Mouse (Mus musculus): ENCODE data around the gene Gm26566. TPM values are rescaled to one million over a fixed set of nuclear protein-coding genes. Genes with fewer than 3 reads are reported as not detected.

The Gm26566 gene
- polyA plus RNA-seq, 1 experiment: 1.2 TPM

DNA sequence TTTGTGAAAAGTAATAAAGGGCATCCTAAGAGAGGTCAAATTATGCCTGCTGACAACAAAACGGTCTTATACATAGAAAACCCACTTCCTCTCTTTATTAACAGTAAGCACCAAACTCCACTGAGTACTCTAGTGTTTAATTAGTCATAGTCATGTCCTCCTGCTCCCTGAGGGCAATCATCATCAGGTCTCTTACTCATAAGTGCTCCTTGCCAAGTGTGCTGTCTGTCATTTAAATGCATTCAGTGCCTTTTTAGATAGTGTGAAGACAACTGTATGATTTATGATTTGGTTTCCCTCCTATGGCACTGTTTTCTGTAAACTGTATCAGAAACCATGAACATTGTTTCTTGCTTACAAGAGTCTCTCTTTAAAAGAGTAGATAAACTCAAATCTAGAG, 7.3 kb upstream of the Gm26566 start:
- Histone ChIP-seq H3K27ac (ENCODE audit: insufficient read depth, low read length) (no peak overlapping the region), H3K4me3 (replicated peaks; ENCODE audit: insufficient read depth, low read depth, low read length) (no peak overlapping the region), H3K4me1 (ENCODE audit: control insufficient read depth, insufficient read depth, low read length) (no peaks in the 10 kb centered on the region; the same call in 1 of the 2 replicates), H3K27me3 (ENCODE audit: control insufficient read depth, insufficient read depth, low read length) (no peaks in the 10 kb centered on the region)
- DNase-seq: peak in 1 of 2 experiments; percentile 13
- 72% methylated on average over 1 of the region's 1 CpGs for WGBS
- no peak for TF ChIP-seq CTCF (IDR thresholded peaks at IDR 0.05; ENCODE audit: borderline replicate concordance, insufficient read depth, low read depth, low read length)
- no peak for TF ChIP-seq POLR2A (IDR thresholded peaks at IDR 0.05; ENCODE audit: borderline replicate concordance, insufficient read depth, low read length)

DNA sequence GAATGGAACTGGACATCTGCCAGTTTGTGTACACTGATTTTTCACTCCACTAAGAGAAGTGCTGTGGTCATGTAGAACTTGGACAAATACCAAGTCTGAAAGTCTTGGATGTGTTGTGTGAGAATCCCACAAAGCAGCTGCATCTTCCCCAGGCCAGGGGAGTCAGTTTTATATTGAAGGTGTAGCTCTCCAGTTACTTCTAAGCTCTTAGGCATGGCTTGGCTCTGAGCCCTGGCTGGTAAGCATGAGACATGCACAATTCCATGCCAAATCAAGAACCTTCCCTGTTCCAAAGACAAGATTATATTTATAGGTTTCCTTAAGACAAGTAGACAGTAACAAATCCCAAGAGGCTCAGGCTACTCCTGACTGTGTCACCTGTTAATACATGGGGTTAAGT, 6.5 kb upstream of the Gm26566 start:
- Histone ChIP-seq H3K4me3 (replicated peaks; ENCODE audit: insufficient read depth, low read depth, low read length) (no peak overlapping the region), H3K4me1 (ENCODE audit: control insufficient read depth, insufficient read depth, low read length) (no peaks in the 10 kb centered on the region; the same call in 1 of the 2 replicates), H3K27ac (ENCODE audit: insufficient read depth, low read length) (no peak overlapping the region), H3K27me3 (ENCODE audit: control insufficient read depth, insufficient read depth, low read length) (no peaks in the 10 kb centered on the region)
- peak; percentile 25 to 26 for DNase-seq
- no peak for TF ChIP-seq POLR2A (IDR thresholded peaks at IDR 0.05; ENCODE audit: borderline replicate concordance, insufficient read depth, low read length)
- no peak for TF ChIP-seq CTCF (IDR thresholded peaks at IDR 0.05; ENCODE audit: borderline replicate concordance, insufficient read depth, low read depth, low read length)

DNA sequence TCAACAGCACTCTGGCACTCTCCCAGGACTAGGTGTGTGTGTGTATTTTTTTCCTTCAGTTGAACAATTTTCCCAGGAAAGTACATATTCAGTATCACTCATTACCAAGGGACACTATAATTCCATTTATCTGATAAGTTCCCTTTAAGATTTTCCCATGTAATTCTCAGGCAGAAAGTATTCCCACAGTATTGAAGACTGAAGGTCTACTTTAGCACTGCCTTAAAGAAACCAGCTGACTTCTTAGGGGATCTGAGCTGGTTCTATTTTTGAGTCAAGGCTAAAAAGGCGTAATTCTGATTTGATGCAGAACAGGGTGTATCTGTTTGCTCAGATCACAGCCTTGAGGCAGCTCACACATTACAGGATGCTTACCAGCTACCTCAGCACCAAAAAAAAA, 2.9 kb upstream of the Gm26566 start:
- no peak for TF ChIP-seq CTCF (IDR thresholded peaks at IDR 0.05; ENCODE audit: borderline replicate concordance, insufficient read depth, low read depth, low read length)
- TF ChIP-seq POLR2A (IDR thresholded peaks at IDR 0.05; ENCODE audit: borderline replicate concordance, insufficient read depth, low read length): no peak
- WGBS: 3% methylated on average over 1 of the region's 1 CpGs
- no peaks in the 10 kb centered on the region; the same call in 1 of the 2 replicates for H3K4me1 ChIP-seq (ENCODE audit: control insufficient read depth, insufficient read depth, low read length)

DNA sequence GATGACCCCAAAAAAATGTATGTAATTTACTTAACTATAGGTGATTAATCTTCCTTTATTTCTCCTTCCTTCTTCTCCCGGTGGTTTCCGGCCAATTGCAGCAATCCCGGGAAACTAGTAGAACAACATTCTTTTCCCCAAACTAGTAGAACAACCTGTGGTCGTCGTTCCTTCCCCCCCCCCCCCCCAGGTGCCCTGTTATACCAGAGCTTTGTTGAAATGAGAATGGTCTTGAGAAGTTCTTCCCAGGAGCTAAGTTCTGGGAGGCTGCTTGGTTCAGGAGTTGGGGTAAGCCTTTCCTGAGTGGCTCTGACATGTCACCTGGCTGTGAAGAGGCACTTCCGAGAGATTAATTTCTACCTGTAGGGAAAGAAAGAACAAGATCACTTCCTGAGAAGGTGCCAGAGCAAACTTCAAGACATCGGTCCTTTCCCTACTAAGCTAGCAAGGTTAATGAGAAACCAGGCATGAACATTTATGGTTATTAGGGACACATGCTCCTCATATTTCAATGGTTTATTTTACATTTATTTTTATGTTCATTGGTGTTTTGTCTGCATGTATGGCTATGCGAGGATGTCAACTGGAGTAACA, 2.0 kb downstream of the Gm26566 start:
- Histone ChIP-seq H3K27ac (ENCODE audit: insufficient read depth, low read length) (no peak overlapping the region), H3K4me1 (ENCODE audit: control insufficient read depth, insufficient read depth, low read length) (no peaks in the 10 kb centered on the region), H3K27me3 (ENCODE audit: control insufficient read depth, insufficient read depth, low read length) (no peaks in the 10 kb centered on the region), H3K4me3 (replicated peaks; ENCODE audit: insufficient read depth, low read depth, low read length) (no peak overlapping the region)
- WGBS: 69% methylated on average over 8 of the region's 8 CpGs
- TF ChIP-seq CTCF (IDR thresholded peaks at IDR 0.05; ENCODE audit: borderline replicate concordance, insufficient read depth, low read depth, low read length): no peak
- TF ChIP-seq POLR2A (IDR thresholded peaks at IDR 0.05; ENCODE audit: borderline replicate concordance, insufficient read depth, low read length): no peak
- no peak for DNase-seq

More for the DNA sequence above, 2.9 kb upstream of the Gm26566 start:
- H3K27me3 ChIP-seq (ENCODE audit: control insufficient read depth, insufficient read depth, low read length): no peaks in the 10 kb centered on the region
- H3K27ac ChIP-seq (ENCODE audit: insufficient read depth, low read length): no peak overlapping the region
- DNase-seq: no peak
- H3K4me3 ChIP-seq (replicated peaks; ENCODE audit: insufficient read depth, low read depth, low read length): peak overlapping the region; percentile 26

DNA sequence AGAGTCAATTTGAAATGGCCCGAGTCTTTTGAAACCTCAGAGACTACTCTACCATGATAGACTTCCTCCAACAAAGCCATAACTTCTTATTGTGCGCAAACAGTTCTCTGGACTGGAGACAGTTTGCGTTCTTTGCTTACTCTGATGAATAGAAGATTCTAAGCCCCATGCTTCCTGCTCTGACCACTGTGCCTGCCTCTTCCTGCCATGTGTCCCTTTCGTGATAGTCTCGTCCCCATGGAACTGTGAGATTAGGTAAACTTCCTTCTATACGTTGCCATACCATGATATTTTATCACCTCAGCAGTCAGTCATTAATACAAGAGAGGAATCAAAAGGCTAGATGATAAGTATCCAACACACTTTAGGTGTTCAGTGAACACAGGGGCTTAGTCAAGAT, 5.1 kb downstream of the Gm26566 start:
- TF ChIP-seq CTCF (IDR thresholded peaks at IDR 0.05; ENCODE audit: borderline replicate concordance, insufficient read depth, low read depth, low read length) (no peak), POLR2A (IDR thresholded peaks at IDR 0.05; ENCODE audit: borderline replicate concordance, insufficient read depth, low read length) (no peak)
- H3K27ac ChIP-seq (ENCODE audit: insufficient read depth, low read length): no peak overlapping the region
- no peaks in the 10 kb centered on the region for H3K4me1 ChIP-seq (ENCODE audit: control insufficient read depth, insufficient read depth, low read length)
- 88% methylated on average over 6 of the region's 6 CpGs for WGBS
- H3K4me3 ChIP-seq (replicated peaks; ENCODE audit: insufficient read depth, low read depth, low read length): no peak overlapping the region
- H3K27me3 ChIP-seq (ENCODE audit: control insufficient read depth, insufficient read depth, low read length): no peaks in the 10 kb centered on the region
- DNase-seq: no peak

DNA sequence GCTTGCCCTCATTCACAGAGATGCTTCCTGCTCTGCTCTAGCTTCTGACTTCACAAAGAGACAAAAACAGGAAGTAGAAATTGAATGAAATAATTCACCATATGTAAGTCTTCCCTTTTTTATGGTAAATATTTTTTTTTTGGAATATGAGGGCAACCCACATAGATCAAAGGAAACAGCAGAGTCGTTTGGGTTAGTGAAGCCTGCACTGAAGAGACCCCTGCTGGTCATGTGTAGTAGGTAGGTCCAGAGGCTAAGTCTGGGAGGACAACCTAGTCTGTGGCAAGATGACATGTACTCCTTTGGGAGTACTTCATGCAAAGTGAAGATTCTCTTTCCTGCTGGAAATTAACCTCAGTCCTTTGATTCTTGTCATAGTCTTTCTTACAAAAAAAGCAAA, 5.7 kb downstream of the Gm26566 start:
- DNase-seq: no peak

DNA sequence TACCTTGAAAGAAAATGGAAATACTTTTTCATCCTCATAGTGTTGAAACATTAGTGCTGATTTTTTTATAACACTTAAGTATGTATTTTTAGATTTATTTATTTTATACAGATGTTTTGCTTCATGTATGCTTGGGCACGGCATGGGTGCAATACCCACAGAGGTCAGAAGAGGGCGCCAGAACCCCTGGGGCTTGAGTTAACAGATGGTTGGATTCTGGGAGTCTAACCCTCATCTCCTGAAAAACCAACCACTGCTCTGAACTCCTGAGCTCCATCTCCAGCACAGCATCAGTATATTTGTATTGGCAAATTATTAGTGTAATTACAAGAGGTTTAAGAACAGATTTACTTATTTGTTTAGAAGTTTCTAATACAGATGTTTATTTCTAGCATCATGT, 16.9 kb downstream of the Gm26566 start:
- Histone ChIP-seq H3K4me3 (replicated peaks; ENCODE audit: insufficient read depth, low read depth, low read length) (no peak overlapping the region), H3K27ac (ENCODE audit: insufficient read depth, low read length) (no peak overlapping the region), H3K27me3 (ENCODE audit: control insufficient read depth, insufficient read depth, low read length) (no peaks in the 10 kb centered on the region), H3K4me1 (ENCODE audit: control insufficient read depth, insufficient read depth, low read length) (no peaks in the 10 kb centered on the region)
- TF ChIP-seq POLR2A (IDR thresholded peaks at IDR 0.05; ENCODE audit: borderline replicate concordance, insufficient read depth, low read length) (no peak), CTCF (IDR thresholded peaks at IDR 0.05; ENCODE audit: borderline replicate concordance, insufficient read depth, low read depth, low read length) (peak; percentile 81)
- DNase-seq: peak in 1 of 2 experiments; percentile 64
- WGBS: 5% methylated on average over 2 of the region's 2 CpGs

More for the DNA sequence above, 5.7 kb downstream of the Gm26566 start:
- no peaks in the 10 kb centered on the region for H3K4me1 ChIP-seq (ENCODE audit: control insufficient read depth, insufficient read depth, low read length)
- WGBS: 2% methylated on average over 1 of the region's 1 CpGs
- H3K27ac ChIP-seq (ENCODE audit: insufficient read depth, low read length): no peak overlapping the region
- H3K27me3 ChIP-seq (ENCODE audit: control insufficient read depth, insufficient read depth, low read length): no peaks in the 10 kb centered on the region
- no peak overlapping the region for H3K4me3 ChIP-seq (replicated peaks; ENCODE audit: insufficient read depth, low read depth, low read length)
- TF ChIP-seq CTCF (IDR thresholded peaks at IDR 0.05; ENCODE audit: borderline replicate concordance, insufficient read depth, low read depth, low read length) (peak; percentile 45; the same call in 1 of the 2 replicates), POLR2A (IDR thresholded peaks at IDR 0.05; ENCODE audit: borderline replicate concordance, insufficient read depth, low read length) (no peak)

DNA sequence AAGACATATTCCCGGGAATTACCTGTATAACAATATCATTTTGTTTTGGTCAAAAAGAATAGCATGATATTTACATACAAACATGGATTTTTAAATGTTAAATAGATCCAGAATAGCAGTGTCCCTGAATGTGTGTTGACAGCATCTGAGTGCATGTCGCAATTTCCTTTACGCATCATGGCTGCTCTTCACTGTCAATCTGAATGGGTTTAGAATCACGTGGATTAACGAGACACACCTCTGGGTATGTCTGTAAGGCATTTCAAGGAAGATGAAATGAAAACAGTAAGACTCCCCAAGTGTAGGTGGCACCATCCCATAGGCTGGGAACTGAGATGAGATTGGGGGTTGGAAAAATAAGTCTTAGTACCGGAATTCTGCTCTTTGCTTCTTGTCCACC, 17.4 kb downstream of the Gm26566 start:
- Histone ChIP-seq H3K4me3 (replicated peaks; ENCODE audit: insufficient read depth, low read depth, low read length) (no peak overlapping the region), H3K4me1 (ENCODE audit: control insufficient read depth, insufficient read depth, low read length) (no peaks in the 10 kb centered on the region), H3K27ac (ENCODE audit: insufficient read depth, low read length) (no peak overlapping the region), H3K27me3 (ENCODE audit: control insufficient read depth, insufficient read depth, low read length) (no peaks in the 10 kb centered on the region)
- 87% methylated on average over 6 of the region's 6 CpGs for WGBS
- TF ChIP-seq CTCF (IDR thresholded peaks at IDR 0.05; ENCODE audit: borderline replicate concordance, insufficient read depth, low read depth, low read length): no peak
- no peak for TF ChIP-seq POLR2A (IDR thresholded peaks at IDR 0.05; ENCODE audit: borderline replicate concordance, insufficient read depth, low read length)
- DNase-seq: no peak

Data from cerebellum, adult 2 months (tissue).